Mouse (Mus musculus): ENCODE measurements around the gene Zmat5.
"Not testable (repeated sequence)": the region's sequence is repeated elsewhere in the genome, so short reads cannot be mapped to it uniquely, and the experiment has no call there.

Zmat5 gene

DNA sequence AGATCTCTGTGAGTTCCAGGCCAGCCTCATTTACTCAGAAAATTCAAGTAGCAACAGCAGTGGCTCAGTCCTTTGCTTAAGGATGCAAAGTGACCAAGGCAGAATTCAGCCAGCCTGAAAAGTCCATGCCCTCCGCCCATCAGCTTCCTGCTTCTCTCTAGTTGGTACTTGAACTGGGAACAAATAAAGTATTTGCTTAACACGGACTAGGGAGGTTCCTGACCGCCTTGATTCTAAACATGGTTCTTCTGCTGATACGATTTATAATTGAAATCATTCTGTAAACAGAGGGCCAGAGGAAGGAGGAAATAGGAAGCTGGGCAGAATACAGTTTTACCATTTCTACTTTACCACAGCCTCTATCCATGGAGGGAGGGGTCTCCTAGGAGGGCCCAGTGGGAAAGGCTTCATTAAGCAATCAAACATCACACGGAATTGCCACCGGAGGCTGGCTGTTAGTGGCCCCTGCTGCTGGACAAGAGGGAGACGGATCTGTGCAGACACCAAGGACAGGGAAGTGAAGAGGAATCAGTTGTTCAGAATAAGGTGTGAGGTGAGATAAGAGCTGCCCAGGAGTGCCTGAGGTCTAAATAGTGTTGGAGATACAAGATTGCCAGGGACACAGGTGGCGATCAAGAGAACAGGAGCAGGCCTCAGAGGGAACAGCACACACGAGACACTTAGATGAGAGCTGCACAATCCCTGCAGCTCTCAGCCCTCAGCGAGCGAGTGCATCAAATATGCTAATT is 15.7 kb upstream of the Zmat5 start:
- in situ Hi-C loops (cut with MboI, MseI), result no loop called here

GRCm38 (mm10) chr11:4690353-4690752 is 14.1 kb upstream of the Zmat5 start:
- in situ Hi-C loops (cut with MboI, MseI), result no loop called here

DNA sequence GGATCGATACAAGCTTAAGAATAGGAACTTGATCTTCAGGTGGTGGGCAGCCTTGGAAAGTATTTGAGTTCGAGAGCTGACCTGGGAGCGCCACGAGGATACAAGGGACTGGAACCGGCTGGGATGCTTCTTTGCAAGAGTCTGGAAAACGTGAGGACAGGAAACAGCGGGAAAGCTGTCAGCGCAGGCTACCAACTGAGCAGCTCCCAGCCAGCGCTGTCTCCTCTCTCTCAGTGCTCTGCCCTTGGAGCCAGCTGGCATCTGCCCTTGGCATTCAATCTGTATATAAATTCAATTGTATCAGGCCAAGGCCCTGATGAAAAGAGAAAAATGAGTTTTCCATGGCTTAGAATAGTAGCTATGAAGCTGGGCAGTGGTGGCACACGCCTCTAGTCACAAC is 13.3 kb upstream of the Zmat5 start:
- in situ Hi-C loops (cut with MboI, MseI), result no loop called here

DNA sequence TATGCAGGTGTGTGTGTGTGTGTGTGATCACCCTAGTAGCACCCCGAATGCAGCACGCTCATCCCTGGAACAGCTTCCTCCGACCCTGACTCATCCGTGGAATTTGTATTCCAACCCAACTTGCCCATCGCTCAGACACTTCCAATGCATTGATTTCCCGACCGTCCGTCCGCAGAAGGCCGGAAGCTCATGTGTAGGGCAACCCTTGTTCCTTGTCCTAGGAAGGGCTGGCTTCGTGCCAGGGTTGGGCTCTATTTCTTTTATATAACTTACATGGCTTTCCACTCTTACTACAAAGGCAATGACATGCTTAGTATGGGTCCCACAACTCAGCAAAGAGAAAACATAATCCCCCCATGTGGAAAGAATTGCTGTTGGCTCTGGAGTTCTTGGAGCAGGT is 12.3 kb upstream of the Zmat5 start:
- in situ Hi-C loops (cut with MboI, MseI), result no loop called here

- in situ Hi-C loops (cut with MboI, MseI), result no loop called here
Observed at GRCm38 (mm10) chr11:4697043-4697983, 7.2 kb upstream of the Zmat5 start.

DNA sequence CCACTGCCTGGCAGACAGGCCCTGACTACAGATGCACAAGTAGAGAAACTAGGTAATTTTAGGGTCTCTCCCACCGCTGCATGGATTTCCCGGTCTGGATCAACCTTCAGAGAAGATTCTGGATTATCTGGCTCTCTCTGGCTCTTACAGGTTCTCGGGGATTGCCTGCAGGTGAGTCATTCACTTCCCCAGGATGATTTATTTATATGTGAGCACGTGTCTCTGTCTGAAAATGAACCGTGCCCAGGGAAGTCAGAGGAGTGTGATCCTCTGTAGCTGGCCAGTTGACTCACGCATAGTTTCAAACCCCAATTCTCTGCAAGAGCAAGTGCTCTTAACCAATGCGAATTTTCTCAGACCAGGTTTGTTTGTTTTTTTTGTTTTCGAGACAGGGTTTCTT is 3.8 kb upstream of the Zmat5 start:
- in situ Hi-C loops (cut with MboI, MseI), result no loop called here

DNA sequence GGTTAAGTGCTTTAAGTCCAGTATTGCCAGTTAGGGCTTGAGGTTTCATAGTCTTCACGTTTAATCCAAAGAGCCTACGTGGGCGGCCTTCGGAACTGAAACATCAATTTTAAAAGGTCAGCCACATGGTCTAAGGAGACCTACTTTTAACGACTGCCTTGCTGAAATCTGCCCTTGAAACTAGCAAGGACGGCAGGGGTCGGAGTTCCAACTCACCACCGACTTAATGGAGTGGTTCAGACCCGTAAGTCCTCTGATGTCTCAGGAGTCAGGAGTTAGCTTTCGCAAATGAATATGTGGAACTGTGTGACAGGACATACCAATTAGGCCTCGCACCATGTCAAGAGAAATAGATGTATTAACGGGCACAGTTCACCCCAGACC is 798 bp upstream of the Zmat5 start:
- in situ Hi-C loops (cut with MboI, MseI), result no loop called here

GRCm38 (mm10) chr11:4705178-4705577 is 700 bp downstream of the Zmat5 start:
- in situ Hi-C loops (cut with MboI, MseI), result no loop called here

- in situ Hi-C loops (cut with MboI, MseI), result not testable (repeated sequence)
Observed at GRCm38 (mm10) chr11:4710188-4710587, 5.7 kb downstream of the Zmat5 start.

DNA sequence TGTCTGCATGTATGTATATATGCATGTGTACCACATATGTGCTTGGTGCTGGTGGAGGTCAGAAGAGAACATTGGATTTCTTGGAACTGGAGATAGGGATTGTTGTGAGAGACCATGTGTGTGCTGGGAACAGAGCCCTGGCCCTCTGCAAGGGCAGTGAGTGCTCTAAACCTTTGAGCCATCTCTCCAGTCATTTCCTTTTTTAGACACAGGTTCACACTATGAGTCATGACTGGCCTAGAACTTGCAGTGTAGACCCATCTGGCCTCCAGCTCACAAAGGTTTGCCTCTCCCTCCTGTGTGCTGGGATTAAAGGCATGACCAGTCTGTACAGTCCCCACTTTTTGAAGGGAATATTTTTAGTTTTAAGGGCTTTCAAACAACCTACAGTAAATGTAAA is 8.3 kb downstream of the Zmat5 start:
- in situ Hi-C loops (cut with MboI, MseI), result no loop called here

DNA sequence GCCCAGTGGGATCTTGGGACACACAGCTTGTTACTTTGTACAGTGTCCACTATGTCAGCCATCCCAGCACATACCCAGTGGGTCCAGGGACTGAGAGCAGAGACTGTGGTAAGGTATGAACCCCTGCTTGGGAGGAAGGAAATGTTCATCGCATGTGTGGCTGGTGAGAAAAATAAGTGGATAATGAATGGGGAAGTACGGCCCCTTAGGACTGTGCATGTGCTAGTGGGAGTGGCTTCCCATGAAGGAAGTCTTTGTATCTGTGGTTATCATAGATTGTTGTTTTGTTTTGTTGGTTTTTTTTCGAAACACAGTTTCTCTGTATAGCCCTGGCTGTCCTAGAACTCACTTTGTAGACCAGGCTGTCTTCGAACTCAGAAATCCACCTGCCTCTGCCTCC is 10.2 kb downstream of the Zmat5 start:
- in situ Hi-C loops (cut with MboI, MseI), result no loop called here

GRCm38 (mm10) chr11:4715596-4715995 is 11.1 kb downstream of the Zmat5 start:
- in situ Hi-C loops (cut with MboI, MseI), result no loop called here

DNA sequence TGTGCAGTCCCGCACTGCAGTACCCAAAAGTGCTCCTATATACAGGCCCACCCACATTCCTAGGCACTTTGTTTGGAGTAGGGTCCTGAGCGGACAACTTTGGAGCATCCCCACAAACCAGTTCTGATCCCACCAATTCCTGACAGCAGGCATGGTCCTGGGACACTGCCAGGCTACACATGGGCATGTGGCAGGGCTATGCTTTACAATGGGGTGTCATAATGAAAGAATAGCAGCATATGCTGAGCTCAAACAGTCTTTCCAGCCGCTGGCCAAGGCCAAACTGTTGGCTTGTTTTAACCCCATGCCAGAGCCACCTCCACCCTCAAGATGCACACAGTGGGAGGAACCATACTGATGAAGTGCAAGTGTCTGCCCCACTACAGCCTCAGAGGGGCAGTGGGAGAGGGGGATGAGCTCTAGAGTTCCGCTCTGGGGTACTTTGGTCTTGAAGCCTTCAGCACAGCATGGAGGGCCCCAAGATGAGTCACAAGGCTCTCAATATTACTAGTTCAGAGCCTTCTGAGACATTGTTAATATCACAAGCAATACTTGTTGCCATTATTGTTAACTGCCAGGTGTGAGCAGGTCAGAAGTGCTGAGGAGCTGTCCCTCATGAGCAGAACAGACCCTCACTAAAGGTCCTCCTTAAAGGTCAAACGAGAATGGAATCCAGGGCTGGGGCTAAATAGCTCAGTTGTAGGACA is 12.2 kb downstream of the Zmat5 start:
- in situ Hi-C loops (cut with MboI, MseI), result no loop called here

DNA sequence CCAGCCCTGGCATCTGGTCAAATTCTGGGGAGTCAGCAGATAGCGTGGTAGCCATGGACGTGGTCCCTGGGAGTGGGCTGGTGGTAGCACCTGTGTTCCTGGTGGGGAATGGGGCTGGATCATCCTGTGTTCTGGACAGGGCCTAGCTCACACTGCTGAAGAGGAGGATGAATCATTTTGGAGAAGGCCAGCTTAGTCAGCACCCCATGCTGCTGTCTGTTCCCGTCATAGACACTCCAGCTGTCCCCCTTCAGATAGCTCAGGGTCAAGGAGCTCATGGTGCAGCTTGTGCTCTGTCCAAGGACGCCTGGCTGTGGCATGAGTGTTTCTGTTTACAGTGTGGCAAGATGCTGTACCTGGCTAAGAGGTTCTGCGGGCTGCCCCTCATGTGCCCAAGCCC is 14.1 kb downstream of the Zmat5 start:
- in situ Hi-C loops (cut with MboI, MseI), result no loop called here

DNA sequence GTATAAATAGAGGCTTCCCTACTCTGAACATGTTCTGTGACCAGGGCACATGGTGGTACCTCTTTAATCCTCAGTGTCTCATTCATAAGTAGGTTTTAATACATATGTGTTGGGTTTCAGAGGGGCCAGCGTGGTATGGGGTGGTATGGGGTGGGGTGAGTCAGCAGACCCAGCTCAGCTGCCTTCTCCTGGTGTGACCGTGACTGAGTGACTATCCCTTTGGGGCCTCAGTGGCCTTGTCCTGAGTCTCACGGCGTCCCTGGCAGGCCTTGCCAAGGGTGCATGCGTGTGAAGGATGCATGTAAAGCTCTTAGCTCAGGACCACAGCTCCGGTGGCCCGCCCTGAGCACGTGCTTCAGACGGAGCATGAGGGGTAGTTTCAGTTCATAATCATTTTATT is 15.5 kb downstream of the Zmat5 start:
- in situ Hi-C loops (cut with MboI, MseI), result no loop called here

GRCm38 (mm10) chr11:4720393-4720792 is 15.9 kb downstream of the Zmat5 start:
- in situ Hi-C loops (cut with MboI, MseI), result no loop called here

DNA sequence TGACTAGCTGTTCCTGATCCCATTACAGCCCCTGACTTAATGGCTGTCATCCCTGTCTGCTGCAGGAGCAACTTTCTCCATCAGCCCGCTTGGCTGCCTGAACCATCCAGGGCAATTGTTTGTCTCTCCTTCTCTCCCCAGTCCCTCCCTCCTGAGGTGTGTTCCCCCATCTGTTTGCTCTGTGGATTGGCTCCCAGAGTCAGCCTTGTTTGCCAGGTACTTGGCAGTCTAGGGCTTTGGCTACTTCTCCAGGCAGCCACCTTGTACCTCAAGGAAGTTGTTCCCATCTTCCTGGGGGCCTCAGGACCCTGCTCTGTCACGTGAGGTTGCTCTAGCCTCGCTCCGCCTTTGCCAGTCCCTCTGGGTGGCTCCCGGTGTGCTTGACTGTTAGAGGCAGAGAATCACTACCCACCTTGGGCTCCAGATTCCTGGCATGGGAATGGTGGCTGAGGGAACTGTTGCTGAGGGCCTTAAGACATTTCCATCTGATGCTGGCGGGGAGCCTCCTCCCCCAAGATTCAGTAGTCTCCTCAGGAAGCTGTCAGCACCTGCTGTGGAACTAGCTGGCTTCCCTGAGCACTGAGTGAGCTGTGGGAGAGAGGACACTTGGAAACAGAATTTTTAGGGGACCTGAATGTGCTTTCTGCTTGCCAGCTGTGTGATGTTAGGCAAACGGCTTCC is 16.6 kb downstream of the Zmat5 start:
- in situ Hi-C loops (cut with MboI, MseI), result no loop called here

DNA sequence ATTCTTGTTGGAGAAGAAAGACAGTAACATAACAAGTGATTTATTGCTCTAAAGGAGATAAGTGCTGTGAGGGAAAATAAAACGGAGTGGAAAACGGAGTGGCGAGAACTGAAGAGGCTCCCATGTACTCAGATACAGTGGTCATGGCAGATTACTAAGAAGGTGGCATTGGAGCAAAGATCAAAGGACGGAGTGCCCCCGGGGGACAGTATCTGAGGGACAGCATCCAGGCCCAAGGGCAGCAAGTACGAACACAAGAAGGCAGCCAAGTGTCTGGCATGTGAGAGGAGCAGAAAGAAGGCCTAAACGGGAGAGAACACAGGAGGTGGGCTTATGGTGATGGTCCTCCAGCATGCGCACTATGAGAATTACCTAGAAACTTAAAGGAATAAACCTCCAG is 17.2 kb downstream of the Zmat5 start:
- in situ Hi-C loops (cut with MboI, MseI), result no loop called here

DNA sequence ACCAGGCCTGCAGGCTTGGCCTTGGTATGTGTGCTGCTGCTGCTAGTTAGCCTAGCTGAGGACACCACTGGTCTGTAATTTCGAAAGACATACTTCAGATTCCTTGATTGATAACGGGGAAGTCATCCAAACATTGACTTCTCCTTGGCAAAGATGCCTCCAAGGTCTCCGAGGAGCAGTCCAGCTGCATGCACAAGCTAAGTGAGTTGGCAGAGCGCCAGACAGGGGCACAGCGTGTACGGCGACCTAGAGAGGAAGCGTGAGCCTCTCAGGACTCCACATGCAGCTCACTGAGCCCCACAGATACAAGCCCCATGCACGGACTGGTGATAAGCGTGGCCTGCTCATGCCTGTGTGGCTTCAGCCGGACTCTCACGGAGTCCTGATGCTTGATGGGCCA is 25.1 kb downstream of the Zmat5 start:
- in situ Hi-C loops (cut with MboI, MseI), result no loop called here

DNA sequence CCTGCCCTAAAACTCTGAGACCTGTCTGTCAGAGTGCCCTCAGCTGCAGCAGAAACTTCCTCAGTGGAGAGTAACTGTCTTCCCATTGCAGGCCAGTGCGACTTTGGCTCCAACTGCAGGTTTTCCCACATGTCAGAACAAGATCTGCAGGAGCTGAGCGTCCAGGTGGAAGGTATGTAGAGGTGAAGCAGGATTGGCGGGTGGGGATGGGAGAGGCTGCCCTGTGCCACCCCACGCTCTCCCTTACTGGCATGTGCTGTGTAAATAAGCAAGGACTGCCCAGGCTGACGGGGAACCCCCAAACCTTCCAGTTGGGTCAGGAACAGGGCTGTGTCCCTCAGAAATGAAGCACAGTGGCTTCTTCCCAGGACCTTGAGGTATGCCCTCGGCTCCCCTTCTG is 25.6 kb downstream of the Zmat5 start:
- in situ Hi-C loops (cut with MboI, MseI), result no loop called here

- in situ Hi-C loops (cut with MboI, MseI), result no loop called here
Observed at GRCm38 (mm10) chr11:4730913-4731312, 26.4 kb downstream of the Zmat5 start.

- in situ Hi-C loops (cut with MboI, MseI), result no loop called here
Observed at GRCm38 (mm10) chr11:4731781-4732180, 27.3 kb downstream of the Zmat5 start.

Measured in T-helper 17 cell (primary cell).